Mouse (Mus musculus) regulatory T cell (primary cell): Measurements from ENCODE around the gene Syndig1.

Experiments
- in situ Hi-C: fragments of 300-600 bp; cut with MboI, MseI; formaldehyde crosslinking; loops from one replicate; pipeline ENCODE4 v1.15.1; 2025; ENCODE audit warnings: high pct_unique_total_duplicates

Gene Syndig1

DNA sequence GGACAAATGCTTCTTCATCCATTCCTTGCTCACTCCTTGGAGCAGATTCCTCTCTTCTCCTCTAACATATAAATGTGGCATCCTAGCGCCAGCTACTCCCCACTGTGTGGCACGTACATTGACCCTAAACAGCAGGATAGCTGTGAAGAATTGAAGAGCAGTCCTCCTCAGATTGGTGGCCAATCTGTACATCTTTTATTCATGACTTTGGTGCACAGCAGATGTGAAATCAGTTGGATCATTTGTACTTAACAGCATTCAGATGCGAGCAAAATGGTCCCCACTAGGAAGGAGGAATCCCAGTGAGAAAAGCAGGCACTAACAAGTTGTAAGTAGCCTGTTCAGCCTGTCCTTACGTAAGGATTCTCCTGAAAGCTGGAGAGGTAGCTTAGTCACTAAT, 142.0 kb downstream of the Syndig1 start:
- in situ Hi-C loops, result no loop called here

DNA sequence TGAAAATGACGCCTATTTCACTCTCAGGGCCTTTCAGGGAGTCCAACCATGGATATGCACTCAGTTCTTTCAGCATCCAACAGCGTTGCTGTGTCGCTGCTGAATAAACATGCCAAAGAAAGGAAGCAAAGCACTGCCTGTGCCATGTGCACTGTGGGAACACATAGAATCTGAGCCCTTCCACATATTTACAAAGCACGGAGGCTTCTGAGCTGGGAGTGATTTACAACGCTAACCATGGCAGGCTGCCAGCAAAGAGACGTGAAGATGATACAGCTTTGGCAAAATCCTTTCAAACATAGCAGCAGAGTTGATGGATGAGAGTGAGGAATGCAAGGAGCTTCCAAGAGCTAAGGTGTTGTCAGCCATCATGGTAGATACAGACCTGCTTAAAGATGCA, 144.6 kb downstream of the Syndig1 start:
- in situ Hi-C loops, result no loop called here

DNA sequence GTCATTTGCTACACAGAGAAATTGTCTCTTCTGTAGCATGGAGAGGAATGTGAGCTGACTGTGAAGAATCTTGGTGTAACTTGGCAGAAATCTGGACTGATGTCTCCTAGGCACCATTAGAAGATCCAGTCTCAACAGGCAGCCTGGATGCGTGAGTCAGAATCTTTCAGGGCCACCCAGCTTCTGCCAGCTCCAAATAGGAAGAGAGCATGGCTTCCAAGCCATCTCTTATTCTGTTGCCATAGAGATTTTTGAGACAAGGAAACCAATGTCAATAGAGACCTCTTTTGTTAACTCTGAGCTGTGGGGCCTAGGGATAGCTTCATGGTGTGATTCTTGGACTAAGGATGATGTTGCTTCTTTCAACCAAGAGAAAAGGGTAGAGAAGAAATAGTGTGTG, 151.4 kb downstream of the Syndig1 start:
- in situ Hi-C loops, result no loop called here

DNA sequence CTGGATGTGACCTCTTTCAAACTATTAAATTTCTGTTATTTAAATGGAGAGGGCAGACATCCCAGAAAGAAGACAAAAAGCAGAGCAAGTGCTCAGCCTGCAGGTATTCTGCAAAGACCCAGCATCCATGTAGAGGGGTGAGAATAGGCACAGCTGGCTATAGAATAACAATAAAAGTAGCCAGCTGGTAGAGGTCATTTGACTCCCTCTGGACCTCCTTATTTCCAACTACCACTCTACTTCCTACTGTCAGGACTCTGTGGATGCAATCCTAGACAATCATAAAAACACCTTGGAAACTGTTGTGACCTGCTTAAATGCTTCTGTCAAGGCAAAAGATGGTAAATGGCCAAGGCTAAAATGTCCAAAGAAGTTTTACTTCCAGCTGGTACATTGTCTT, 153.5 kb downstream of the Syndig1 start:
- in situ Hi-C loops, result no loop called here

DNA sequence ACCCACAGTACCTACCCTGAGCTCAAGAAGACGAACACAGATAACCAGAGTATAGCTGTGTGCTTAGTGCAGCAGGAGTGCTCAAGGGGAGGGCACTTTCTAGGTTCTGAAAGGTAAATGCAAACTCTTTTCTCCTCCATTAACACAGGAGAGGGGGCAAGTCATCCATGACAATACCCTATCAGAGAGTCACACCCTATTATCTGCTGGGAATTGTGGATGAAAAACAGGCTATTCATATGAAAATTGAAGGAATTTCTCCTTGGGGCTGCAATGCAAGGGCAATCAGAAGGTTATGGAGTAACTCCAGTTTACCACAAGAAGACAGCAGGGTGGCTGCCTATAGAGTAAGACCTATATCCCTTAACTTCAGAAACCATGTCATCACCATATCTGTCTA, 154.1 kb downstream of the Syndig1 start:
- in situ Hi-C loops, result no loop called here

DNA sequence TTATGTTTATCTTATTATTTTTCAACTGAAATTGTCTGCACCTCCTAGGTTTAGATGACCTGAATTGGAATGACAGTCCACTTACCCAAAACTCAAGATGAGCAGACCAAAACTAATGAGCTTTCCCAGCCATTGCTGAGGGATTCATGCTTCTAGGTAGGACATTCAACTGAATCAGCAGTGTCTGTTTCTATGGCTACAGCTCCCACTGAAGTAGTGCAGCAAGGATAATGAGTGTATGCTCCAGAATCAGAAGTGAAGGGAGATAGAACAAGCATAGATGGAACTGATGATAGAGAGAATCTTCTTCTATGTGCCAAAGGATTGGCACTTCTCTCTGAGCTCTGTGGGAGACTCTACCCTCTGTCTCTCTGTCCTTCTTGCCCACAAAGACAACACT, 158.6 kb downstream of the Syndig1 start:
- in situ Hi-C loops, result no loop called here

DNA sequence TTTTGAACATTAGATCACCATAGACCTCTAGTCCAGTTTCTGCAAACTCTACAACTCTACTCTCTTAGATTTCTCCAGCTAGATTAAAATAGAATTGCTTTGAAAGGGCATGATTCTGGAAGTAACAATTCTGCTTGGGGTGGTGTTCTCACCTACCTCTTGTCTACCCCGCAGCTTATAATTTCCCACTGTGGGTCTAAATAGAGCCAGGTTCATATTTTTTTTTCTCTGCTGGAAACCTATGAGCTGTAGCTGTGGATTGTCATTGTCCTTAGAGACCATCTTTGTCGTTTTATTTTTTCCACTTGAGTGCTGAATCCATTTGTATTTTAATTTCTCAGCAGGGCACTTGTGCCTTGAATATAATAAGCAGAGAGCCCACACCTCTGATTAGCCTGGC, 162.5 kb downstream of the Syndig1 start:
- in situ Hi-C loops, result no loop called here

DNA sequence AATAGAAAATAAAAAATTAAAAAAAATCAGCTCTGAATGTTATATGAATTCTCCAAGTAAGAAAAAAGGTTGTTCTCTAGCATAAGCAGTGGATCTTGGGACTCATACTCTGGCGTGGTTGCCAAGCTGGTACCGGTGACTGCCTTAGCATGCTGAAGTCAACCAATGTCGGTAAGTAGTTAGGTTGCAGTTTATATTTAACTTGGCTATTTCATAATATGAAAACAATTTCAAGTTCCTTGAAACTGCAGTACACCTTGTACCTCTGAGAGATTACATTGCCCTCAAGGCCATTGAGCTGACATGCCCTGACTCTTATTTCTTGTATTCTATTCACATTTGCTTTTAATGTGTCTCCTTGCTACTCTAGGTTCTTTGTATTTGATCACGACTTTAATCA, 163.9 kb downstream of the Syndig1 start:
- in situ Hi-C loops, result no loop called here

DNA sequence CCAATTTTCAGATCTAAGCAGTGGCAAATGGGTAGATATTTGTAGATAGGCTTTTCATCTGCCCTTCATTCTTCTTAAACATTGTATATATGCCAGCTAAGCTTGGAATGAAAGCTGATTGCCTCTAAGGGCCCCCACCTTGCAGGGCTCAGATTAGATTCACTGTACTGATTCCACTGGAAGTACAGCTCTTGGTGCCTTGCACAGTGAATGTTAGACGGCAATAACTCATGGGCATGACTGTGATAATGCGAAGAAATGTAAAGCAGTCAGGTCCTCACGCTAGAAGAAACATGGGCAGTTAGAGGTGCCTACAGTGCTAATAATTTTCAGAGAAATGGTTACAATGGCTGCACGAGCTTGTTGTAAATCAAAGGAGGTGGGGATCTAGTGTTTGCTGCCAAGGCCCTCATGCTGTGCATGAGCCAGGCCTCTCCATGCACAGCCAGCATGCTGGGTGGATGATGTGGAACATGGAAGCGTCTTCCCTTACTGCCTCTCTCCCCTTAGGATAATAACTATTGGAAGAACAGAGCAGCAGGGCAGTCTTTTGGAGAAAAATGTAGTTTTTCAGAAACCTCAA, 167.5 kb downstream of the Syndig1 start:
- in situ Hi-C loops, result no loop called here

DNA sequence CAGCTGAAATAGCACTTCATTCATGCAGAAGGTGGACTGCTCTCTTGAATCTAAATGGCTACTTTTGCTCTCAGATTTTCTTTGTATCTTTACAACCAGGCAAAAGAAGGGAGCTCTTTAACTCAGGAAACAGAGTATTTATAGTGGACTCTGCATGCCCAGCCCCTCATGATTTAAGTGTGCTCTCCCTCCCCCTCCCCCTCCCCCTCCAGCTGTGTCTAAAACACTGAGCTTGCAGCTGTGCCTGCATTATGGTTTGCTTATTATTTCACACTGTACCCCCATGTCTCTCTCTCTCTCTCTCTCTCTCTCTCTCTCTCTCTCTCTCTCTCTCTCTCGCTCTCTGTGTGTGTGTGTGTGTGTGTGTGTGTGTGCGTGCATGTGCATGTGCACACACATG, 168.6 kb downstream of the Syndig1 start:
- in situ Hi-C loops, result no loop called here

DNA sequence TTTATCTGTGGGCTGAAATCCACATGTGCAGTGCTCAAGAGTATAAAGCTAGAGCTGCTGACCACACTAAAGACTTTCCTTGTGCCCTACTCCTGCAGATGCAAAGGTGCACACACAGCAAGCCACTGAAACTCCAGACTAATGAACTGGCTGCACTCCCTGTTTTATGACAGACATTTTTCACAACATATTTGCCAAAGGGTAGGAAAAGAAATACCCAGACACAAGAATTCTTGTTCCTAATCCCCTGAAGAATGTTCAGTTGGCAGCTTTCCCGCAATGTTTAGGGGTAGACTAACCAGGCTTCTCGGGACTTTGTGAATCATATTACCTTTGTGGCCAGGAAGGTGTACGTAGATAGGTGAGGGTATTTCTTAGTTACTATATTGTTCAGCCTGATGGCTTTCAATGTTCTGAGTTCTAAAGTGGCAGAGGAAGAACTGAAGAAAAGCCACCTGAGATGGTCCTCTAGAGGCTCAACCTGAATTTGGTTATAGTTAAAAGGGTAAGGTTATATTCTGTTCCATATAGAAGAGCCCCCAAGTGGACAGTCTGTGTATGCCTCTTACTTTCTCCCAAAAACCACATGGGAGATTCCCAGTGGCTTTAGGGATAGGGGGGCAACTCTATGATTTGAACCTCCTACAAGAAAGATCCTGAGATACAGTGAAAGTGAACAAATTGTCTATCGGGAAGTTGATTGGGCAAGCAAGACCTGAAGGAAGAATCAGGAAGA, 169.5 kb downstream of the Syndig1 start:
- in situ Hi-C loops, result no loop called here

DNA sequence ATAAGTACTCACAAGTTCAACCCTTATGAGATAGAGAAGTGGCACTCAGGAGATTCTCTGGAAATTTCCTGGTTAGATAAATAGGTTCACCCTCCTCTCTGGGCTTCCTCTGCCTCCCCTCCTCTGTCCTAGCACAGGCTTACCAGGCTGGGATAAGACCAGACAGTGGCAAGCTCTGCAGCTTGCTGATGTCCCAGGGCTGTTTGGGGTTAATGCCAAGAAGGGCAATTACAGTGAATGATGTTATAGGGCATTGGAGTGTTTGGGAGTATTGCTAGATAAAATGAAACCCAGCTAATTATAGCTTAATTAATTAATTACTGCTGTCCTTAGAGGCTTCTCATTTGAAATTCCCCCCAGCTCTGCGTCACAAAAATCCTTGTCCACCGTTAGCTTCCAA, 171.6 kb downstream of the Syndig1 start:
- in situ Hi-C loops, result no loop called here

DNA sequence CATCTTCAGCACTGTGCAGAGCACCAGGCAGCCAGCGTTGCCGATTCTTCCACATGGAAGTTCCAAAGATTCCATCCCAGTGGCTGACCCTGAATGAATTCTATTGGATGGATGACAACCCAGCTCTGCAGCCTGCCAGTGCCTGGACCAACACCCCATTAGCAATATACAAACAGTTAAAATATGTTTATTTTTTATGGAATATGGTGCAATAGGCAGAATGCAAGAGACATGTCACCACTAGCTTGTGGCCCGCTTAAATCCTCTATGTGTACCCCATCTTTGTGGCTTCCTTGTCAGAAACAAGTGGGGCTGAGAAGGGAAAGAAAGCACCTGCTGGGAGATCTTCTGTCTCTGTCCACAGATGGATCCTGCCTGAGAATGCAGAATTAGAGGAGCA, 174.5 kb downstream of the Syndig1 start:
- in situ Hi-C loops, result no loop called here

DNA sequence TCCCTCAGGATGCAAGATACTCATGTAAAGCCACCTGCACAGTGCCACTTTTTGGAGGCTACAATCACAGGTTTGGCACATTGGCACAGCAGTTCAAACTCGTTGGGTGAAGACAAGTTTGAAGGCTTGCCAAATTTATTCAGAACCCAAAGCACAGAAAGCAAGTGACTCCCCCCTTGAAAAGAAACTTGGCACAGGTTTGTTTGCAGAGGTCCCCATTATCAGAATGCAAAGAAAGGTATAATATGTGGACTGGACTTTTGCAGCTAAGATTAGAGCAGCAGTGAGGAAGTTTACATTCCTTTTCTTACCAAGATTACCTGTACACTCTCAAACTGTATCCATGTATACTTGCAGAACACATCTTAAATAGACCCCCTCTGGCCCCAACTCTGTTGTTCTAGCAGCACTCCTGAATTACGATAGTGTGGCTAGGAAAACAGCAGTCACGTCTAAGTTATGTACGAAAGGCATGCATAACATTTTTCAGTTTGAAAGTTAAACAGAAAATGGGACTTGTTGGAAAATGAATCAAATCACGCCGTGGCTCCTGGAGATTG, 183.9 kb downstream of the Syndig1 start:
- in situ Hi-C loops, result loop anchor here (10.0 kb wide), 1 partner anchor 1388 kb away; no protein-coding TSS in a partner anchor

DNA sequence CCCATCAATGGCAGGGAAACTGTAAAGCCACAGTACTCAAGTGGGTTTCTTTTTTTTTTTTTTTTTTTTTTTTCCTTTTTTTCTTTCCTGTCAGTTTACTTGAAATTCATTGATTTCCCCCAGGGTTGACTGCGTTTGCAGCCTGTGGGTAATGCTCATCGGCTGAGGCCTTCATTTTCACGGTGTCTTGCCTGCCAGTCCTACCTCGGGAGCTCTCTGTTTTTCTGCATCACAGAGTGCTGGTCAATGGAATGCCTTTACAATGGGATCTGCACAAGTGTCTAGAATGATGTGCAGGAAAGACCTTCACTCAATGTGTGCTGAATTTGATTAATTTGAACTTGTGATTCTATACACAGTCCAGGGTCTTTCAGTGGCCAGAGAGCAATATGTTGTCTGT, 184.8 kb downstream of the Syndig1 start:
- in situ Hi-C loops, result loop anchor here (10.0 kb wide), 1 partner anchor 1389 kb away; no protein-coding TSS in a partner anchor

DNA sequence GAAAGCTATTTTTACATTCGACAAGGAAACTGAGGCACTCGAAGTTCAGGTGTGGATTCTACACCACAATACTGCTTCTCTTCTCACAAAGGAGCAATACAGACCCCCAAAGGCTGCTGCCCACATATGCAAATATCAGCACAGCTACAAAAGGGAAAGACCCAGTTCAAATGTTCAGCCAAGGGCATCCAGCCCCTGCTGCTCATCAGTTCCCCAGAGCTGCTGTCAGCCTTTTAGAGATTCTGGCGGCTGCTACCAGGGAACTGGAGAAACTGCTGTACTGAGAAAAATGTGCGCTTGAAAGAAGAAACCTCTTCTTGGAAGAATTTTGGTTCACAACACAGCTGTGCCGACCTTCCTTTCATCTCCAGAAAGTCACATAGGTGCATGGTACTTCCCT, 187.3 kb downstream of the Syndig1 start:
- in situ Hi-C loops, result loop anchor here (10.0 kb wide), 1 partner anchor 1392 kb away; no protein-coding TSS in a partner anchor

DNA sequence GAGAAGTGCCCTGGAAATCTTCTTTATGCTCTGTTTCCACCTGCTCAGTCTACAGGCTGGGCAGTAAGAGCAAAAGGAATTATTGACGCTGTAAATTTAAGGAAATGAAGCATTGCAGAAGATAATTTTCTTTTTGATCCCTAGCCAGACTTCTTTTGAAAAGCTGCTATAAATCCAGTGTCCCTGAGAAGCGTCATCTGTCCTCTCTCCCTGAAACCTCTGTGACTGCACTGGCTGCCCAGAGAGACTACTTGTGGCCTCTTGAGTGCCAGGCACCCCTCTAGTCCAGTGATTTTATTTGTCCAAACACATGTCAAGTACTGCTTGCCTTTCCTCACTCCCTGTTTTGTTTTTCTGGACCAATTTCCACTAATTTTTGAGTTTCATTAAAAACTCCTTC, 191.7 kb downstream of the Syndig1 start:
- in situ Hi-C loops, result no loop called here

DNA sequence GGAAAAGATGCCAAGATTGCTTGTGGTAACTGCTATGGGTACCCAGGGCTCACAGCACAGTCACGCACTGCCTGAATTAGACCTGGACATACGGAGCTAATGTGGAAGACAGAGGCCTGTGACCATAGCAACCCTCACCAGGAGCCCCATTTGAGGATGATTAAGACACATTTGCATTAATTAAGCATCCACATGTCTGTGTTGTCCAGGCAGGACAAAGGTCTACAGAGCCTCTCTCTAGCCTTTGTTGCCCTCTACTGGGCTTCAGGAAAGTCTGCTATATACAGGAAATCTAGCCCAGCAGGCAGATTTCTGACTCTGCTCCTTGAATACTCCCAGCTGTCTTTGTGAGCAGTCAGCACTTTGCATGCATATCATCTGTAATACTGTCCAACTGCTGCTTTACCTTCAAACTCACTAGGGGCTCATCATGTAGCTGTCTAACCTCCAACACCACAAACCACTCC, 194.9 kb downstream of the Syndig1 start:
- in situ Hi-C loops, result no loop called here

DNA sequence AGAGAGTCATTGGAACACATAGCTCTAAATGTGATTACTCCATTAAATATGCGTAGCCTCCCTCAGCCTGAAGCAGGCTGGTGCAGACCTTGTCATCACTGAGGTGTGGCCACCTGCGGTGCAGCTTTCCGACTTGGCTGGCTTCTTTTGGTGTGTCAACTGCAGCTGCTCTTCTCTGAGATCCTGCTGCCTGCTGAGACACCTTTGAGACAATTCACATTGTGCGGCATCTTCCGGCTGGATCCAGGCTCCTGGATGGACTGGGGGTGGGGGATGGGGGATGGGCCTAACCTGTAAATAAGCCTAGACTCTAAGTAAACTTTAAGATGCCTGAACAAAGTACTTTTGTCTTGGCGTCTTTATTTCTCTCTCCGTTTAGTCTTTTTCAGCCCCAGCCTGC, 214.5 kb downstream of the Syndig1 start:
- in situ Hi-C loops, result no loop called here
